Mouse (Mus musculus): Measurements from ENCODE around the gene Itpk1. TPM values are rescaled to one million over a fixed set of nuclear protein-coding genes. Genes with fewer than 3 reads are reported as not detected.

Itpk1 gene
- total RNA-seq, 1 experiment from 2014 or later, result 12.0 TPM

GRCm38 (mm10) chr12:102576659-102577398 is 127.9 kb downstream of the Itpk1 start:
- ATAC-seq (replicated peaks; ENCODE audit: low read depth, poor library complexity, severe bottlenecking), result no peak

- ATAC-seq (replicated peaks; ENCODE audit: low read depth, poor library complexity, severe bottlenecking), result peak; percentile 55
These were observed 129.0 kb downstream of the Itpk1 start for GRCm38 (mm10) chr12:102575541-102576329.

- no peak for ATAC-seq (replicated peaks; ENCODE audit: low read depth, poor library complexity, severe bottlenecking)
These were observed 131.7 kb downstream of the Itpk1 start for GRCm38 (mm10) chr12:102573036-102573435.

- ATAC-seq (replicated peaks; ENCODE audit: low read depth, poor library complexity, severe bottlenecking), result no peak
These were observed 133.1 kb downstream of the Itpk1 start for GRCm38 (mm10) chr12:102571666-102572065.

GRCm38 (mm10) chr12:102570734-102571133 is 134.0 kb downstream of the Itpk1 start:
- no peak for ATAC-seq (replicated peaks; ENCODE audit: low read depth, poor library complexity, severe bottlenecking)

- no peak for ATAC-seq (replicated peaks; ENCODE audit: low read depth, poor library complexity, severe bottlenecking)
These were observed 134.6 kb downstream of the Itpk1 start for GRCm38 (mm10) chr12:102570111-102570510.

GRCm38 (mm10) chr12:102568219-102568618 is 136.5 kb downstream of the Itpk1 start:
- no peak for ATAC-seq (replicated peaks; ENCODE audit: low read depth, poor library complexity, severe bottlenecking)

- ATAC-seq (replicated peaks; ENCODE audit: low read depth, poor library complexity, severe bottlenecking), result no peak
These were observed 137.8 kb downstream of the Itpk1 start for GRCm38 (mm10) chr12:102566951-102567350.

- no peak for ATAC-seq (replicated peaks; ENCODE audit: low read depth, poor library complexity, severe bottlenecking)
These were observed 139.6 kb downstream of the Itpk1 start for GRCm38 (mm10) chr12:102565086-102565485.

GRCm38 (mm10) chr12:102557372-102557771 is 147.4 kb downstream of the Itpk1 start:
- ATAC-seq (replicated peaks; ENCODE audit: low read depth, poor library complexity, severe bottlenecking), result no peak

- ATAC-seq (replicated peaks; ENCODE audit: low read depth, poor library complexity, severe bottlenecking), result no peak
These were observed 148.9 kb downstream of the Itpk1 start for GRCm38 (mm10) chr12:102555850-102556249.

- peak; percentile 89 for ATAC-seq (replicated peaks; ENCODE audit: low read depth, poor library complexity, severe bottlenecking)
These were observed 149.8 kb downstream of the Itpk1 start, which contains the start of gene Chga for GRCm38 (mm10) chr12:102554721-102555516. TSS of gene Chga (plus strand) at chr12:102554969.

- ATAC-seq (replicated peaks; ENCODE audit: low read depth, poor library complexity, severe bottlenecking), result peak; percentile 30; the same call in 1 of the 2 replicates
These were observed 150.9 kb downstream of the Itpk1 start for GRCm38 (mm10) chr12:102553705-102554275.

GRCm38 (mm10) chr12:102552001-102552400 is 152.7 kb downstream of the Itpk1 start:
- ATAC-seq (replicated peaks; ENCODE audit: low read depth, poor library complexity, severe bottlenecking), result no peak

GRCm38 (mm10) chr12:102551186-102551585 is 153.5 kb downstream of the Itpk1 start:
- no peak for ATAC-seq (replicated peaks; ENCODE audit: low read depth, poor library complexity, severe bottlenecking)

- ATAC-seq (replicated peaks; ENCODE audit: low read depth, poor library complexity, severe bottlenecking), result peak; percentile 76
These were observed 154.2 kb downstream of the Itpk1 start for GRCm38 (mm10) chr12:102550529-102550928.

GRCm38 (mm10) chr12:102545122-102545521 is 159.6 kb downstream of the Itpk1 start:
- ATAC-seq (replicated peaks; ENCODE audit: low read depth, poor library complexity, severe bottlenecking), result no peak

GRCm38 (mm10) chr12:102541168-102541567 is 163.6 kb downstream of the Itpk1 start:
- ATAC-seq (replicated peaks; ENCODE audit: low read depth, poor library complexity, severe bottlenecking), result no peak

GRCm38 (mm10) chr12:102540278-102540677 is 164.5 kb downstream of the Itpk1 start:
- ATAC-seq (replicated peaks; ENCODE audit: low read depth, poor library complexity, severe bottlenecking), result no peak

- ATAC-seq (replicated peaks; ENCODE audit: low read depth, poor library complexity, severe bottlenecking), result no peak
These were observed 168.9 kb downstream of the Itpk1 start for GRCm38 (mm10) chr12:102535796-102536195.
